Mouse (Mus musculus): ENCODE measurements at regions not wholly inside any gene's neighbourhood (a gene's known extent, or its start where the extent isn't known, plus 50 kb on each side); places are given as distances from the start of the nearest gene placed in this dataset.

- DNase-seq: no peak
Observed at GRCm38 (mm10) chr3:137563541-137564080, 57.8 kb upstream of the Ddit4l start.

GRCm38 (mm10) chr3:137564282-137564681 is 57.1 kb upstream of the Ddit4l start:
- no peak for DNase-seq

- DNase-seq: no peak
Observed at GRCm38 (mm10) chr3:137568580-137569313, 52.7 kb upstream of the Ddit4l start.

All from cerebellum, adult 18-20 months (tissue).